Mouse (Mus musculus): Measurements from ENCODE around the gene Upk3b.

GRCm38 (mm10) chr5:136045987-136046386 is 7.7 kb downstream of the Upk3b start:
- TF ChIP-seq CTCF (IDR thresholded peaks at IDR 0.05; ENCODE audit: low read depth): peak; percentile 83
- no peak for TF ChIP-seq EP300 (IDR thresholded peaks at IDR 0.05; ENCODE audit: low read depth)
